Mouse (Mus musculus) Muller cell, postnatal 12 days (primary cell): ENCODE measurements at regions not wholly inside any gene's neighbourhood (a gene's known extent, or its start where the extent isn't known, plus 50 kb on each side); places are given as distances from the start of the nearest gene placed in this dataset.
A peak's percentile ranks its signal among the peaks of the same experiment; 100 is the strongest.

Experiments
- DNase-seq: peaks from one replicate; pipeline ENCODE4 v3.0.0-alpha.2; 2015; ENCODE audit errors: inconsistent ontology term

- DNase-seq = no peak
Observed at GRCm38 (mm10) chr14:46082646-46083045, 296.6 kb upstream of the Gm15217 start.

- peak; percentile 20 for DNase-seq
Observed at GRCm38 (mm10) chr14:46088968-46089691, 290.1 kb upstream of the Gm15217 start.

DNA sequence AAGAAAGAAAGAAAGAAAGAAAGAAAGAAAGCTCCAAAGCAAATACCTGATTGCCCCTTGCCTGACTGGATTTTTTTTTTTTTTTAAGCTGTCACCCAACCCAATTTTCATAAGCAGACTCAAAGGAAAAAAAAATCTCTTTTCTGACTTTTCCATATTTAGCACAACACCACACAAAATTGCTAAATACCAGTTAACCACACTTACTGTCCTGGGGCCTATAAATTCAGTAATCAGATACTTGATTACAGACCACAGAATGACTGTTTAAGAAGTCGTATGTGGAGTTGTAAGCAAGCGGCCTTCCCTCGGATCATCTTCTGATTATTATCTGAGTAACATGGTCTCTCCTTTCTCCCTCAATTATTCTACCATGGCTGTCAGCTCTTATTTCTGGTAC lies 263.3 kb upstream of the Gm15217 start:
- no peak for DNase-seq

DNA sequence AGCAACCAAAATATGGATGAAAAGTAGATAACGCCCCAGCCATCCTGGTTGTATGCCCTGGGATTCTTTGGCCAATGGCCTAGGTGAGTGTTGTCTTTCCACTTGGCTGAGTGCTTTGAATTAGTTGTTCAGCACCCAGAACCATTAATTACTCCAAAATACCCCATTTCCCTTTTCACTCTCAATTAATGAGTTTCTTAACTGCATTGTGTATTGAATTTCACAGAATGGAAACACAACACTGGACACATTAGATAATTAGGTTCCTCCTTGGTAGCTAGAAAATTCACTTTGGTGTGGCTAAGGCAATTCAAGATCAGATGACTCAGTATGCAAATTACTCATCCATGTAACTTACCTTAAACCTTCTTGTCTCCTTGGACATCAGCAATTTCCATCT lies 252.7 kb upstream of the Gm15217 start:
- peak; percentile 90 for DNase-seq

DNA sequence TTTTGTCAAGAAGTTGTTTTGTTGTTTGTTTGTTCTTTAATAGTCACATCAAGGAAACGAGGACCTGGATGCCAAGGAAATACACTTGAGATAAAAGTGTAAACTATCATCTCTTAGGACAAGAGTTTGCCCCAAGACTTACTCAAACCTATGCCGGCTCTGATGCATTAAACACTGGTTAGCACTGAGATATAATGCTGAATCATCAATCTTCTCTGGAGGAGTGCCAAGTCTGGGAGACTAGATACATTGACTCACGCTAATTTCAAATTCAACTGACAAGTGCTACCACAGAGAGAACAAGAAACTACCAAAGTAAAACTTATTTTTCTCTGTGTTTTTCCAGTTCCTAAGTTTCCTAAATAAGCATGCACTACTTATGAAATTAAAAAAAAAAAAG lies 249.5 kb upstream of the Gm15217 start:
- no peak for DNase-seq

DNA sequence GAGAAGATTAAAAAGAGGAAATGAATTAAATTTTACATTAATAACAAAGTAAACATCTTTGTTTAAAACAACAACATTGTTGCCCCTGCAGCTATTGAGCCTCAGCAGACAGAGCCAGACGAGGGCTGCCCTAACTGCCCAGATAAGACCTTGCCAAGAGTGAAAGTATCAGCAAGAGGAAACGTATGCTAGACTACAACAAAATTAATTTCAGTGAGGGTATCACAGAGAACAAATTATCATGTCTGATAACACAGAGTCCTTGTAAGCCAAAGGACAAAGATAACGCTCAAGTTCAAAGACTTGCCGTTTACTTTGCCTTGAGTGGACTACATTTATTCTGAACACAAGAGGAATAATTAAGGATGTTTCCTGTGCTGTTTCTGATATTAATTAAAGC lies 235.0 kb upstream of the Gm15217 start:
- no peak for DNase-seq

DNA sequence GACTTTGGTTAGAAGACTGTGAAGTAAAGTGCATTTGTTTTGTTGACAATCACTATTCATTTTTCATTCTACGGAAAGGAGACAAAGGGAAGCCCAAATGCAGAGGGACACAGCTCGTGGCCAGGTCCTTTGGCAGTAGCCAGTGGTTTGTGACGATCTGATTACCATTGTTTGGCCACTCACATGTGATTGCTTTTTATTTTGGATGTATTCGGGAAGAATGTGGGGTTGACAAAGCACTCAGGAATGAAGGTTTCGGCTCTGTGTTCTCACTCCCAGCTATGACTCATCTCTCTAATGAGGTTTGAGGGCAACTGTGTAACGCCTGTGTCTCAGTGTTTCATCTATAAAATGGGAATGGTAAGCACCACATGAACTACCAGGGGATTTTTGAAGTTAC lies 234.5 kb upstream of the Gm15217 start:
- DNase-seq = peak; percentile 96

DNA sequence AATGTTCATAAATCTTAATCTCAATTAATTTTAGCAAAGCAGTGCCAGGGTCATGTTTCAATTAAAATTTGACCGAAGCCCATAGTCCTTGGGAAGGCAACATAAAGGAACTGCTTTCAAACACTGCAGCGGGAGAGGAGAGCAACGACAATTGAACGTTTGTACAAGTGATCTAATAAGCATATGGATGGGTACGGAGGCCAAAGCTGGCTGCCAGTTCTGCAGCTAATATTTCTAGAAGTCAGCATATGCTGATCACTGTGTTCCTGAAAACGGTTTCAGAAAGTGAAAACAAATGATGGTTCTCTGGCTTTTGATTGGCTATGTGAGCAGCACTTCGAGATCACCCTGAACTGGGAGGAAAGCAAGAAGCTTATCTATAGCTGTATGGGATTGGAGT lies 233.6 kb upstream of the Gm15217 start:
- DNase-seq = peak; percentile 40

GRCm38 (mm10) chr14:46149073-46149661 lies 230.0 kb upstream of the Gm15217 start:
- DNase-seq = no peak

DNA sequence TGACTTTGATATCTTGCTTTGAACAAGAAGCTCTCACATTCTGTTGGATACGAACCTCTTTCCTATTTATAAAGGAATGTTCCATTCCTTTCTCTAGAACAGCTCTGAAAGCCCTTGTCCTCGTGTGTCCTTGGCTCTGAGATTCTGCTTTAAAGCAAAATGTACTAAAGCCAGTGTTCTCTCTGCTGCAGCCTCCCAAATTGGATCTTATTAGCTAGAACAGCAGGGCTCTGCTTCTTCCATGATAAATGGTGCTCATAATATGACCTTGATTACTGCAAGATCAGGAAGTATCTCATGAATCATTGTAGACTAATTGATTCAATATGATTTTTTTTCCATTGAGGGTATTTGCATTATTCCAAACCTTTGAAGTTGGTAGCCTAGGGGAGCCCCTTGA lies 220.5 kb upstream of the Gm15217 start:
- no peak for DNase-seq

GRCm38 (mm10) chr14:46172181-46172874 lies 206.9 kb upstream of the Gm15217 start:
- DNase-seq = no peak

GRCm38 (mm10) chr14:46172875-46173324 lies 206.3 kb upstream of the Gm15217 start:
- DNase-seq = peak; percentile 98

DNA sequence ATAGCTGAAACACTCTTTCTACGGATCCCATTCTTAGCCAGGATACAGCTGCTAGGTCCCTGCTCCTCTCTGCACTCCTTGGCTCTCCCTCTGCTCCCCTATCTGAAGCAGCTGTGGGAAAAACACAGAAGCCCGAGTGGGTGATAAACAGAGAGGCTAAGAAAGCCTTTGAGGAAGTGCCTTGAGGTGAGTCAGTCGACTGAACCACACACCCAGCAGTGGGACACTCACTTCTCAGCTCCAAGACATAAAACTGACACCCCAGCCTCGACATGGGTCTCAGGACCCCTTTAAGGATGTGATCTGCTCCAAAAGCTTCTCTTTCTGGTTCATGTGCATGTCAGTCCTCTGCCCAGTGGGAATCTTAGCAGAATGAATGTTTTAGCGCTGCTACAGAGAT lies 204.8 kb upstream of the Gm15217 start:
- peak; percentile 5 for DNase-seq

DNA sequence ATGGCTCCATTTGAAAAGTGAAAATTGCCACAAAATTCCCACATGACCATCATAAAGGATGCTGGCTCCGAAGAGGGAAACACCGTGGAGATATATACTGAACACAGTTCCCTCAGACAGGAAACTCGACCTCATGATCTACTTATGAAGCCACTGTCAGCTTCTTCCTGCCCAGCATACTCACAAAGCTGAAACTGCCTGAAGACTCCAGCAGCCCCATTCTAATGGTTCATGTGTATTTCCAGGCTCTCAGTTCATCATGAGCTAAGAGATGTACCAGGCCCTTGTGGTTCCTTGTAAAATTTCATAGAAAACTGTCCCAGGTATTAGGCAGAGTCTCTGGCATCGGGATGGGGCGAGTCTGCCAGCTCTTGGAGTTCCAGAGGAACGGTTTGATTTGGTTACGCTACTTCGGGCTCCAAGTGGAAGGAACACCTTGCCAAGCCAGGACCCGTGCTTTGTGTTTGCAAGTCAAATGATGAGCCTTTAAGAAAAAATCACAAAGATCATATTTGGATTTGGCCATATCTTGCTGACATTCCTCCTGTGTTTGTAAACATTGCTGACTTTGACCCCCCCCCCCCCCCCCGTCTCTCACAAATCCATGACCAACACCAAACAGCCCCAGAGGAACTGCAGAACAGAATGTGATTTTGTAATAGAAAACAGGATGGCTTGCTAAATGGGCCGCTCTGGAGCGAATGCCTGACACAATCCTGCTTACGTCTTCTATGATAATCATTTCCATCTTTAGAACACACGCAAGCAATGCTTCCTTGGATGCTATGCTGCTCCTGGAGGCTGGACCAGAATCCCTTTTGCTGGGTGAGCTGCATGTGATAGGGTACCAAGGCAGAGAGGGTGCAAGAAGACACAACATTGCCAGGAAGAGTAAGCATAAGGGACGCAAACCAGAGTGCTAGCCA lies 203.7 kb upstream of the Gm15217 start:
- DNase-seq = no peak

DNA sequence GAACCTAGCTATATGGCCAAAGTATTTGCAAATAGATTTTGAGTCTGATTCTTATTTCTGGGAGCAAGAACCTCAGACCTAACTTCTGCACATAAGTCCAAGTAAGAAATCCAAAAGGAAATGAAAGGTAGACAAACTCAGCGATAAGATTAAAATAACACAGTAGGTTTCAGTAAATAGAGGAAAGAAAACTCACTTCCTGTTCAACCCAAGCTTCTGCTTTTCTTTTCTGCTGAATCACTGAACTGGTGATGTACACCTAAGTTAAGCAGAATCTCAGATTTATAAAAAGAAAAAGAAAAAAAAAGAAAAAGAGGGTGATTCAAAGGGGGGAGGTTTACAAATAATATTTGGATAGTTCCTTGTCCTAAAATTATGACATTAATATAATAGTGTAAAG lies 200.2 kb upstream of the Gm15217 start:
- no peak for DNase-seq

- no peak for DNase-seq
Observed at GRCm38 (mm10) chr14:46191639-46192399, 187.4 kb upstream of the Gm15217 start.

DNA sequence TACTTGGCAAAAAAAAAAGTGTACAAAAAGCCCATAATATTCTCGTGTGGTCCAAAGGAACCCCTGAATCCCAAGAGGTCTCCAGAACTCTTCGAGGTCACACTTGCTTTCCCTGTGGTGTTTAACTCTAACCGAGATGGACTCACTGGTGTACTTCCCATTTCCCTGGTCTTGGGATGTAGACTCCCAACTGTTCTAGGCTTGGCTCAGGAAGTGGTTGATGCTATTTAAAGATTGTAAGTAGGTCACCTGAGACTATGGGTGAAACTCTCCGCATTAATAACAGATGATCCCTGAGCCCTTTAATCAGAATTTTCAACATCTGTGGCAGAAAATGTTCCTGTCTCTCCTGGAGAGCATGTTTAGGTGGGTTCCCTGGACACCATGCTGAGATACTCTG lies 185.6 kb upstream of the Gm15217 start:
- no peak for DNase-seq

GRCm38 (mm10) chr14:46195939-46196338 lies 183.3 kb upstream of the Gm15217 start:
- no peak for DNase-seq

- no peak for DNase-seq
Observed at GRCm38 (mm10) chr14:46202818-46203217, 176.4 kb upstream of the Gm15217 start.

DNA sequence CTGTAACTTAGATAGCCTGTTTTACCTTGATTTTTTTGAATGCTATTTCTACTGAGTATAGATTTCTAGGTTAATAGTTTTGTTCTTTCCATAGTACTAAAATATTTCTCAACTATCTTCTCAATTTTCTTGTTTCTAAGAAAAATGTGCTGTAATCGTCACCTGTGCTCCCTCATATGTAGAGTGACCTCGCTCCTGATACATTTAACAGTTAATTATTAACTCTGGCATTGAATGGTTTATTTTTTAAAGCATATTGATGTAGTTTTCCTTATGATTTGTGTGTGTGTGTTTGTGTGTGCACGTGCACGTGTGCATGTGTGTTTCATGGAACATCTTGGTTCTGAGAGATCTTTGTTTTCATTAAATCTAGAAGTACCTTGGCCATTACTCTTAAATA lies 158.7 kb upstream of the Gm15217 start:
- no peak for DNase-seq
